Mouse (Mus musculus): Measurements from ENCODE around the gene Ankfy1. TPM values are rescaled to one million over a fixed set of nuclear protein-coding genes. Genes with fewer than 3 reads are reported as not detected.
A peak's percentile ranks its signal among the peaks of the same experiment; 100 is the strongest.

The Ankfy1 gene
- polyA plus RNA-seq, 1 experiment from 2014 or later: 36.7 TPM

DNA sequence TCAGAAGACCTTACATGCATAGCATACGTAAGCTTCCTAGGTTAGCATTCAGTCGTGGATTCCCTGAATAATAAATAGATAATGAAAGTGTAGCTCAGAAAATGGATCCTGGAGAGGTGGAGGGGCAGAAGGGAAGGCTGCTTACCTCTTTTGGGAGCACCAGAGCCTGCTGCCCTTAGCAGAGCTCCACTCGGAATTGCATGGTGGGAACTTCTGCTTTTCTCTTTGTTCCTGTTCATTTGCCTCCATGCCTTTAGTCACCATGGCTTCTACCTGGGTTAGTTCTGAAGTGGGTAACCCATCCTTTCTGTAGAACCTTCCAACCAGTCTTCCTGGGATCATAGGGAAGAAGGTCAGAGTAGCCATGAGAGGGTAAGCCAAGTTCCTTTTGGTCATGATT is 92.7 kb downstream of the Ankfy1 start:
- no peak overlapping the region for H3K27ac ChIP-seq (ENCODE audit: low read depth)
- H3K4me1 ChIP-seq (ENCODE audit: insufficient read depth): no peaks in the 10 kb centered on the region
- no peak for DNase-seq
- WGBS: 77% methylated on average over 3 of the region's 3 CpGs
- TF ChIP-seq CTCF (IDR thresholded peaks at IDR 0.05; ENCODE audit: low read depth): no peak
- no peaks in the 10 kb centered on the region for H3K9me3 ChIP-seq (ENCODE audit: low read depth, low read length)
- no peak overlapping the region for H3K4me3 ChIP-seq (ENCODE audit: low read depth, low read length)
- H3K9ac ChIP-seq: no peak overlapping the region
- H3K27me3 ChIP-seq (ENCODE audit: insufficient read depth, low read length): no peaks in the 10 kb centered on the region
- H3K36me3 ChIP-seq (ENCODE audit: insufficient read depth): no peaks in the 10 kb centered on the region
- no peak overlapping the region for H3K4me2 ChIP-seq
- no peak for ATAC-seq (ENCODE audit: insufficient read depth)

DNA sequence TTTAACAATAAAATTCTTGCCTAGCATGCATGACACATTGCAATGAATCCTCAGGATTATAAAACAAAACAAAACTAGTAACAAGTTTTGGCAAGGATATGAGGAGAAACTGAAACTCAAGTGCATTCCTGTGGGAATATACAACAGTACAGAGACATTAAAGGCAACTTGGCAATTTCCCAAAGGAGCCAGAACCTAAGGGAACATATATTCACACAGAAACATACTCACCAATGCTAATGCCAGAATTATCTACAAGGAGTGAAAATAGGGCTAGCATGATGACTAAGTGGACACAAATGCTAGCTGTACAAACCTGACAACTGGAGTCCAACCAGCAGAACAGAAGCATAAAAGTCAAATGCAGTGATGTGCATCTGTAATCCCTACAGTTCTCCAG is 102.2 kb downstream of the Ankfy1 start:
- Histone ChIP-seq H3K4me2 (no peak overlapping the region), H3K4me1 (ENCODE audit: insufficient read depth) (no peaks in the 10 kb centered on the region), H3K9ac (no peak overlapping the region), H3K36me3 (ENCODE audit: insufficient read depth) (no peaks in the 10 kb centered on the region), H3K9me3 (ENCODE audit: low read depth, low read length) (no peaks in the 10 kb centered on the region), H3K4me3 (ENCODE audit: low read depth, low read length) (no peak overlapping the region), H3K27ac (ENCODE audit: low read depth) (no peak overlapping the region), H3K27me3 (ENCODE audit: insufficient read depth, low read length) (no peaks in the 10 kb centered on the region)
- ATAC-seq (ENCODE audit: insufficient read depth): no peak
- no peak for TF ChIP-seq CTCF (IDR thresholded peaks at IDR 0.05; ENCODE audit: low read depth)
- no peak for DNase-seq

DNA sequence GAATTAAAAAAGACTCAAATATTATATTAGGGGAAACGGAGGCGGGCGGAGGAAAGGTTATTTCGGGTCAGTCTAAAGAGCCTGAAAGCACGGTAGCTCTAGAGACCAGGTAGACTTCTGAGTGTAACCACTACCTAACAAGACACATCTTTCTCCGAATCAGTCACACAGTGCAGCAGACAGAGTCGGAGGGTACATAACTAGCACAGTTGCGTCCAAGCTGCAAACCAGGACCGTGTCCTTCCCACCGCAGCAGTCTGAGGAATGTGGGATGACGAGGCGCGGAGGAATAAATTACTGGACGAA is 105.3 kb downstream of the Ankfy1 start:
- Histone ChIP-seq H3K4me2 (peak overlapping the region; percentile 66), H3K9me3 (ENCODE audit: low read depth, low read length) (no peaks in the 10 kb centered on the region), H3K9ac (peak overlapping the region; percentile 85), H3K4me3 (ENCODE audit: low read depth, low read length) (peak overlapping the region; percentile 96), H3K27me3 (ENCODE audit: insufficient read depth, low read length) (no peaks in the 10 kb centered on the region), H3K36me3 (ENCODE audit: insufficient read depth) (no peaks in the 10 kb centered on the region), H3K4me1 (ENCODE audit: insufficient read depth) (no peaks in the 10 kb centered on the region), H3K27ac (ENCODE audit: low read depth) (peak overlapping the region; percentile 81)
- 17% methylated on average over 14 of the region's 14 CpGs for WGBS
- TF ChIP-seq CTCF (IDR thresholded peaks at IDR 0.05; ENCODE audit: low read depth): no peak
- DNase-seq: no peak
- ATAC-seq (ENCODE audit: insufficient read depth): peak; percentile 52

DNA sequence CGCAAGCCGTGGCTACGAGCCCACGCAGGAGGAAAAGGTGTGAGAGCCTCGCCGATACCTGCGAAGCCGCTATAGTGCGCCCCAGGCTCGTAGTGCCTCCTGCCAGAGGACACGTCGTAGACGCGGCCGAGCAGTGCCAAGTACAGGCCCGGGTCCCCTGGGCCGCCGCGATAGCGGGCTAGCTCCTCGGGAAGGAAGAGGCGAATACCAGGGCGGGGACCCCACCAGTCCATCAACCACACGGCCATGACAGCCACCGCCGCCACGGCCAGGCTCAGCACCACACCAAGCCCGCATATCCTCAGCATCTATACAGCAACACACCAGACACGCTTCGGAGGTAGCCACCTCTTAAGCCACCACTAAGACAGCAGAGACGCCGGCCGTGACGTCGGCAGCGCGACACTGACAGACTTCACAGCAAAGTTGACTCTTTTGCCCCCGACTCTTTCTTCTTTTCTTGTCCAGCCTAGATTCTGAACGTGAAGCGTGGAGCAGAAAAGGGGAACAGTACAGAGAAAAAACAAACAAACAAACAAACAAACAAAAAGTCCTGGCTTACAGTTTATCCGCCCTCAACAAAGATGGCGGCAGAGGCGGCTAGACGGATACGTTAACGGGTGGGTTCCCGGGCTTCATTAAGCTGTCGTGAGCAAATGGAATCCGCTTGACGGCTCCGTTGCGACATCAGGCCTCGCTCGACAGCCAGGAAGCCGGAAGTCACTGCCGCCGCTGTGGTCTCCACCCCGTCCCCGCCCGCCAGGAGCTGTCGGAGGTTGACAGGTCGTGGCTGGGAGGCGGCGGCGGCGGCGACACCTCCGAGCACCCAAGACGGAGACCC is 105.9 kb downstream of the Ankfy1 start, which contains the start of the genes Cyb5d2 and Zzef1:
Gene Cyb5d2, minus strand, starts transcription at position 688 of the 841 bp plus-strand sequence.
Gene Zzef1, plus strand, starts transcription at position 772 of the 841 bp plus-strand sequence.
- Histone ChIP-seq H3K36me3 (ENCODE audit: insufficient read depth) (no peaks in the 10 kb centered on the region), H3K9me3 (ENCODE audit: low read depth, low read length) (no peaks in the 10 kb centered on the region)
- DNase-seq: peak; percentile 98

DNA sequence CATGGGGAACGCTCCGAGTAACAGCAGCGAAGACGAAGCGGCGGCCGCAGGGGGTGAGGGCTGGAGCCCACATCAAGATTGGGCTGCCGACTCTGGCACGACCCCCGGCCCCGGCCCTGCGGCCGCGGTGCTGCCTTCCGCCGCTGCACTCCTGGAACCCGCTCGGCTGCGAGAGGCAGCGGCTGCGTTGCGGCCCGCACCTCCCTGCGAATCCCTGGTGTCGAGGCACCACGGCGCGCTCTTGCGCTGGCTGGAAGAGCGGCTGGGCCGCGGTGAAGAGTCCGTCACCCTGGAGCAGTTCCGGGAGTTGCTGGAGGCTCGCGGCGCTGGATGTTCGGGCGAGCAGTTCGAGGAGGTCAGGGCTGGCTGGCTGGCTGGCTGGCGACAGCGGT is 106.5 kb downstream of the Ankfy1 start:
- Histone ChIP-seq H3K4me2 (peak overlapping the region; percentile 66), H3K36me3 (ENCODE audit: insufficient read depth) (no peaks in the 10 kb centered on the region), H3K27ac (ENCODE audit: low read depth) (peak overlapping the region; percentile 42; the same call in 1 of the 2 replicates), H3K27me3 (ENCODE audit: insufficient read depth, low read length) (no peaks in the 10 kb centered on the region), H3K4me3 (ENCODE audit: low read depth, low read length) (peak overlapping the region; percentile 96), H3K9me3 (ENCODE audit: low read depth, low read length) (no peaks in the 10 kb centered on the region), H3K4me1 (ENCODE audit: insufficient read depth) (no peaks in the 10 kb centered on the region), H3K9ac (peak overlapping the region; percentile 85)
- peak; percentile 57; the same call in 1 of the 2 replicates for ATAC-seq (ENCODE audit: insufficient read depth)
- peak; percentile 27 for DNase-seq
- WGBS: under 1% methylated on average over 42 of the region's 42 CpGs
- TF ChIP-seq CTCF (IDR thresholded peaks at IDR 0.05; ENCODE audit: low read depth): no peak

More for the DNA sequence above, 105.9 kb downstream of the Ankfy1 start, which contains the start of the genes Cyb5d2 and Zzef1:
- Histone ChIP-seq H3K9ac (peak within 1 kb of the TSS; percentile 85), H3K4me1 (ENCODE audit: insufficient read depth) (no peaks in the 10 kb centered on the region), H3K4me3 (ENCODE audit: low read depth, low read length) (peak within 1 kb of the TSS; percentile 96), H3K27ac (ENCODE audit: low read depth) (peak within 1 kb of the TSS; percentile 81), H3K4me2 (peak within 1 kb of the TSS; percentile 66), H3K27me3 (ENCODE audit: insufficient read depth, low read length) (no peaks in the 10 kb centered on the region)
- peak; percentile 95 for ATAC-seq (ENCODE audit: insufficient read depth)
- WGBS: under 1% methylated on average over 69 of the region's 69 CpGs
- TF ChIP-seq CTCF (IDR thresholded peaks at IDR 0.05; ENCODE audit: low read depth): no peak

DNA sequence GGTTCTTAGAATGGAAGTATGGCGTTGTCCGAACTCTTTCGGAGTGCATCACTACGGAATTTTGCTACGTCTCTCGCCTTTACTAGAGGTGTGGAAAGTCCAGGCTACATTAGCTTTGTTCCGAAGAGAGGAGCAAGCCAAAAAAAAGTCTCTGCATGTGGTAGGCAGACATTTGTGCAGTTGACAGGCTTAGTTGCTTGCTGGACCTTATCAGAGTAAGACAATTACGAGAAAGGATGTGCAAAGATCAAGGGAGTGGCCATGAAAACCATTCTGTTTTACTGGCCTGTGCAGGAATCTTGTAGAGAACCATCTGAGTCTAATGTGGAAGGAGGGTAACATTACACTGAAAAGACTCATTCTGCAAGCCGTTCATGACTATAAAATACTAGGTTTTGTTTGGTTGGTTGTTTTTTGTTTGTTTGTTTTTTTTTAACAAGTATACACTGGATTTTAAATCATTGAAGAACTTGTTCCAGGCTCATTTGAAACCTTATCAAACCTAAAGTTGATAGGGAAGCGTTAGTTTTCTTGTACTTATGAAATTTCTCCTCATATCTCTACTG is 107.0 kb downstream of the Ankfy1 start:
- Histone ChIP-seq H3K4me1 (ENCODE audit: insufficient read depth) (no peaks in the 10 kb centered on the region), H3K27me3 (ENCODE audit: insufficient read depth, low read length) (no peaks in the 10 kb centered on the region), H3K9ac (peak overlapping the region; percentile 85), H3K9me3 (ENCODE audit: low read depth, low read length) (no peaks in the 10 kb centered on the region), H3K4me2 (peak overlapping the region; percentile 66), H3K36me3 (ENCODE audit: insufficient read depth) (no peaks in the 10 kb centered on the region), H3K27ac (ENCODE audit: low read depth) (no peak overlapping the region), H3K4me3 (ENCODE audit: low read depth, low read length) (peak overlapping the region; percentile 96)
- no peak for ATAC-seq (ENCODE audit: insufficient read depth)
- DNase-seq: peak; percentile 10
- 14% methylated on average over 10 of the region's 10 CpGs for WGBS
- no peak for TF ChIP-seq CTCF (IDR thresholded peaks at IDR 0.05; ENCODE audit: low read depth)

DNA sequence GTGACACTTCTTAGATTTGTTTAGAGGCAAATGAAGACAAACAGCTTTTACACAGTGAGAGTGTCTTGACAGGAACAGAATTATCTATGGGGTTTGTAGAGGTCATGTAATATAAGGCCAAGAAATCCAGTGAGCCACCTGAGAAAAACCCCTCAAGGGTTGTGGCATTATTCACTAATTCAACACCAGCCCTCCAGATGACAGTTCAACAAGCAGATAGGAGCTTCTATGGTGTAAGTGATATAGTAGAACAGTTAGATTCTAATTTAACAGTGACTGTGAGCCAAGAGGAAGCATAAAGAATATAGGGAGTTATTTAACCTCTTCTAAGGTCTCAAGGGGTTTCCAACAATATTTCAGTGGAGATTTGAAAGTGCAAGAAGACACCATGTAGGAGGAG is 108.3 kb downstream of the Ankfy1 start:
- no peaks in the 10 kb centered on the region for H3K9me3 ChIP-seq (ENCODE audit: low read depth, low read length)
- no peak overlapping the region for H3K4me2 ChIP-seq
- H3K27me3 ChIP-seq (ENCODE audit: insufficient read depth, low read length): no peaks in the 10 kb centered on the region
- no peaks in the 10 kb centered on the region for H3K4me1 ChIP-seq (ENCODE audit: insufficient read depth)
- no peak overlapping the region for H3K27ac ChIP-seq (ENCODE audit: low read depth)
- no peak overlapping the region for H3K4me3 ChIP-seq (ENCODE audit: low read depth, low read length)
- H3K9ac ChIP-seq: no peak overlapping the region
- ATAC-seq (ENCODE audit: insufficient read depth): no peak
- TF ChIP-seq CTCF (IDR thresholded peaks at IDR 0.05; ENCODE audit: low read depth): no peak
- H3K36me3 ChIP-seq (ENCODE audit: insufficient read depth): no peaks in the 10 kb centered on the region
- DNase-seq: no peak
